Mouse (Mus musculus): ENCODE results near the gene Plk5.
A peak's percentile ranks its signal among the peaks of the same experiment; 100 is the strongest.
"Not testable (repeated sequence)": the region's sequence is repeated elsewhere in the genome, so short reads cannot be mapped to it uniquely, and the experiment has no call there.

Gene Plk5

DNA sequence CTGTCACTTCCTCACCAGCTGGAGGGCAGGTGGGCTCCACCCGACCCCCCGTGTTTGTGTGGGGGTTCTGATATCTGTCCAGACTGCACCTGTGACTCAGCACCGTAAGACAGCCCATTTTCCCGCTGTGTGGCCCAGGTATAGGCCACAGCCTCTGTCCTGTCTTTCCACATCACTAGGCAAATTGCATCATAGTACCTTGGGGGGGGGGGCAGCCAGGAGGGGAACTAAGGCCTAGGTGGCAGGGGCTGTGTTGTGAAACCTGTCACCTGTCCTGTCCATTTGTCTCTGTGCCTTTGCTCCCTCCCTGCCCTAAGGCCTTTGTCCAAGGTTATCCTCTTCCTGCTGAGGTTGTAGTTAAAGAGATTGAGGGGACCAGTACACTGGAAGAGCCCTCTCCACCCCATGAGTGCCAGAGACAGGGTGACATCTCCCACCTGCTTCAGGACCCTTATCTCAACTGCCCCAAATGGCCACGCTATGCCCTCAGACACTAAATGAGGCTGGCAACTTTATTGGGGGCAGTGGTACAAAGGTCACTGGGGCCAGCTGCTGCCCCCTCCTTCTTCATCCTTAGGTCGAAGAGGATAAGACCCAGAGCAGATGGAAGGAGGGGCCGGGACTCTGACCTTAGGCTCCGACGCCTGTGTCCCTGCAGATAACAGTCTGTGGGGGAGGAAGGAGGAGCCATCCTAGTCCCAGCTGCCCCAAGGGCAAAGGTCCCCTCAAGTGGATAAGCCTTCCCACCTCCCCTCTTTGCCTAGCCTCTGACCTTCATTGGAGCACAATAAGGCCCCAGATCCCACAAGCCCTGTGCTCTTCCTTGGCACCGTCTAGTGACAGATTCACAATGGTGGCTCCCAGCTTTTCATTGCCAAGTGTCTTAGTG lies 24.4 kb upstream of the Plk5 start:
- DNase-seq (ENCODE audit: low read depth), result no peak

DNA sequence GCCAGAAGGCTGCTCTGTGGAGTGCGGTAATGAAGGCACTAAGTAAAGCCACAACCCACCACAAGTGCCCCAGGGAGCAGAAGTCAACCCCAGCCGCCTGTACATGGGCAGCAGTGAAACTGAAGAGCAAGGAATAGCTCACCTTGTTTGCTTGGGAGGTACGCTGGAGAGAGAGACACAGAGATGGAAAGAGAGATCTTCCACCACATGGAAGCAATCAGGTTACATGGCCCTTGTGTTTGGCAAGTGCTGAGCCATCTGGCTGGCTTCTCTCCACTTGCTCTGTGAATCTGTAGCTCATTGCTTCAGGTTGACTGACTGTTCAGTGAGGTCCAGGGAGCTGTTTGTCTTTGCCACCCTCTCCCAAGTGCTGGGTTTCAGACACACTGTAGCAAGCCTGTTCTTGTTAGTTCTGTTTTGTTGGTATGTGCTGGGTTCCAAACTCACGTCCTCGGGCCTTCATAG lies 23.7 kb upstream of the Plk5 start:
- no peak for DNase-seq (ENCODE audit: low read depth)

DNA sequence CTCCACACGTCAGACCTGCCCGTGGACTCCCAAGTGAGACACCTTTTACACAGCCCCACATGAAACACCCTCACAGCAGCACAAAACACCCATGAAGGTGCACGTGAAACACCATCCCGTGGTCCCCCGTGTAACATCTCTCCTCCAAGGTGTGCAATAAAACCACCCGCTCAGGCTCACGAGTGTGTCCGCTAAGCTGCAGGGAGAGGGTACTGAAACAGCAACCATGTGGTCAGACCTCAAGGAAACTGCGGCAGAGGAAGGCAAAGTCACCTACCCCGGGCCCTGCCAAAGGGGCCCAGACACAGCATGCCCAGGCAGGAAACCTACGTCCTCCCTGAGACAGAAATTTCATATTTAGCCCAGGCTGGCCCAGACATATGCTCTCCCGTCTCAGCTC lies 20.0 kb upstream of the Plk5 start:
- DNase-seq (ENCODE audit: low read depth), result peak; percentile 46

DNA sequence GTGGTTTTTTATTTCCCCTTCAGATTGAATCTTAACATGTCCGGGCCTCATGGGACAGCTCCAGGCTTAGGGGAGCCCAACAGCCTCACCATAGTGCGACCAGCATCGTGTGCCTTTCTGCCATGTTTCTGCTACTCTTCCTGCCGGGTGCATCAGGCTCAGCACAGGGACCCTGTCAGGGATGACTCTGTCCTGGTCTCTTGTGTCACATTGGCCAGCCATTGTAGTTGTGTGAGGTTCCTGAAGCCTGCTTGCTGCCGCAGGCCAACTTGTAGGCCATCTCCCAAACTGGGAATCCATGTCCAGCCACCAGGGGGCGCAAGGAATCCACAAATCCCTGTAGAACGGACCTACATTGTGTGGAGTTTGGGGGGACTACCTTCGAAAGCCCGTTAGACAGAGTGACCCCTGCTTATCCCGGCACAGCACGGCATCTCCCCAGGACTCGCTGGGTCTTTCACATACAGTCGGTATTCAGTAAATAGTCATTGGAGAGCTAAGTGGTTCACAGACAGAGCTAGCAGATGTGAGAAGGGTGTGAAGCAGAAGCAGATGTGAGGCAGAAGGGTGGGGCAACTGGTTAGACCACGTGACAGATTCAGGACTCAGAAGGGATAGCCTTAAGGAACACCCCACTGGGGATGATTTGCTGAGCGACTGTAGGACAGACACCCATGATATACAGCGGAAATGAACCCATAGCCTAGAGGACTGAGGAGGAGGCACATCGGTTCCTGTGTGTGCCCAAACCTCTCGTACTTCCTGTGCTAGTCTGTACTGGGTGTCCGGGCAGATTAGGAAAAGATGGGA lies 16.1 kb upstream of the Plk5 start:
- peak; percentile 91 for DNase-seq (ENCODE audit: low read depth)

DNA sequence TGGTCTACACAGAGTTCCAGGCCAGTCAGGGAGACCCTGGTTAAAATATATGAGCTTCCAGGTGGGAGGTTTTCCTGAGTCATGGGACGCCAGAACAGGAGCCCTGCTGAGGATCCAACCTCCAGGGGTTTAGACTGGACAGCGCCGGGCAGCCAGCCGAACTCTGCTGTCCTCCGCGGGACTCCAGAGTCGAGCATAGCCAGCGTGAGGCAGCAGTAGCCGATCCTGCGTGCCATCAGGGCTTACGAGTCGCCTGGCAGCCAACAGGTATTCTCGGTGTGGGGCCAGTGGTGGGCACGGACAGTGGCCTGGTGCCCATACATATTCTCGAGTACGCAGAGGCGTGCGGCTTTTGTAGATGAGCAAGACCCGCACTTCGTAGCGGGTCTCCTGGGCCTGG lies 15.2 kb upstream of the Plk5 start:
- DNase-seq (ENCODE audit: low read depth), result no peak

DNA sequence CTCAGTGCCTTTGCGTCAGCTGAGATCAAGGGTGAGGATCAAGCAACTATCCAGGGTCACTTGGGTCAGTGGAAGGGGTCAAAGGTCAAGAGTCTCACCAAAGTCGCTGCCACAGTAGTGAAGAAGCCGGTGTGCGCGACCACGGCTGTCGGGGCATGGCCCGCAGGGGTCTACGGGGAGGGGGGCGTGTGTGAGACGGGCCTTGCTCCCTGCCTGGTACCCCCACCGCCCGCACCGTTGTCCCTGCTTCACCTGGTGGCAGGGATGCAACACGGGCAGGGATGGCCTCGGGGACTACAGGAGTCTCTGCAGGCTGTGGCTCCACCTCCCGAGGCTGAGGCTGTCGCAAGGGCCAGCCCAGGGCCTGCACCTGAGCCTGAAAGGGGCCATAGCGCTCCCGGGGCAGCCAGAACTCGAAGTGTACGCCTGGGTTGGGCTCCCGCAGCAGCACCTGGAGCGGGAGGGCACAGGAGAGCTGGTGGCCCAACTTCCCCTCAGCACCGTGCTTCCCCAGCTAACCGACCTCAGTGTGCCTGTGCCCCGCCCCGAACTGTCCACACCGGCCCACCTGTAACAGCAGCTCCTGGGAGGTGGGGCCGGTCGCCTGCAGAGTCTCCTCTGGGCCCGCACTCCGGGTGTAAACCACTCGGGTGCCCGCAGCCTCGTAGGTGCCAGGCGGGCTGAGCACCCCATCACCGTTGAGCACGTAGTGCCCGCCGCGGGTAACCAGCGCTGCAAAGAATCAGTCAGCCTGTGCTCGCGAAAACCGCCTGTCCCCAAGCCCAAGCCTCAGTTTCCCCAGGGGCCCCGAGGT lies 14.6 kb upstream of the Plk5 start:
- peak; percentile 53 for DNase-seq (ENCODE audit: low read depth)

DNA sequence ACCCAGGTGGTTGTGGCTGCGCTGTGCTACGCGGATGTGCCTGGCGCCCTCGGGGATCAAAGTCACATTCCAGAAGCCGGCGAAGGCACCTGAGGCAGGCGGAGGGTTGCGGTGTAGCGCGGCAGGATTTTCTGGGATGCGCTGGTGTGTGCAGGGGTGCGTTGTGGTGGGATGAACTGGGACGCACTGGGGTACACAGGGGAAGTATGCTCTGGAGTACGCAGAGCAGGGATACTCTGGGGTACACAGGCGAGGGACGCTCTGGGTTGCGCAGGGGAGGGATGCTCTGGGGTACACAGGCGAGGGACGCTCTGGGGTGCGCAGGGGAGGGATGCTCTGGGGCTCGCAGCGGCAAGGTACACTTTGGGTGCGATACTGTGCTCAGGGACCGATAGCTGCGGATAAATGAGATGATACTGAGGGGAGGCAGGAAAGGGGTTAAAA lies 13.9 kb upstream of the Plk5 start:
- no peak for DNase-seq (ENCODE audit: low read depth)

DNA sequence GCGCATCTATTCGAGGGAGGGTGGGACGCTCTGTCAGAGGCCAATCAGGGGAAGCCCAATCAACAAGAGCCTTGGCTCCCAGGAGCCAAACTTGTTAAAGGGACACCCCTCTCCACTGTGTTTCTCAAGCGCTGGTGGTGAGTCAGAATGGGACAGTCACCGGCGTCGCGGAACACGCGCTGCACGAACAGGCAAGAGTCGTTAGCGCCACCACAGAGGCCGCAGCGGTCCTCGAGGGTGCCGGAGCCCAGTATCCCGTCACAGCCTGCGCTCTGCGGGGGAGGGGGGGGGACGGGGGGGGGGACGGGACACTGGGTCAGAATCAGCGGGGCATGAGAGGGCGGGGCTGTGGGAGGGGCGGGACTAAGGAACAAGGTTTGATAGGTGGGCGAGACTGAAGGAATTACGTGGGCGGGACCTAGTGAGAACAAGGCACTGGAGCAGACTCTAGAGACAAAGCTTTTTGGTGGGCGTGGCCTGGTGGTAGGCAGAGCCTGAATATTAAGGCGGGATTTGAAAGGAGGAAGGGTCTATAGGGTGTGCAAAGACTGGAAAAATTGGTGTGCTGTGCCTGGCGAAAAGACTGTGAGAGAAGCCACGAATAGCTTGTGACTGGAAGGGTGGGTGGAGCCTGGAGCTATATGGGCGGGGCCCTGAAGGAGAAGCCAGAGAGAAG lies 13.4 kb upstream of the Plk5 start:
- peak; percentile 88 for DNase-seq (ENCODE audit: low read depth)

DNA sequence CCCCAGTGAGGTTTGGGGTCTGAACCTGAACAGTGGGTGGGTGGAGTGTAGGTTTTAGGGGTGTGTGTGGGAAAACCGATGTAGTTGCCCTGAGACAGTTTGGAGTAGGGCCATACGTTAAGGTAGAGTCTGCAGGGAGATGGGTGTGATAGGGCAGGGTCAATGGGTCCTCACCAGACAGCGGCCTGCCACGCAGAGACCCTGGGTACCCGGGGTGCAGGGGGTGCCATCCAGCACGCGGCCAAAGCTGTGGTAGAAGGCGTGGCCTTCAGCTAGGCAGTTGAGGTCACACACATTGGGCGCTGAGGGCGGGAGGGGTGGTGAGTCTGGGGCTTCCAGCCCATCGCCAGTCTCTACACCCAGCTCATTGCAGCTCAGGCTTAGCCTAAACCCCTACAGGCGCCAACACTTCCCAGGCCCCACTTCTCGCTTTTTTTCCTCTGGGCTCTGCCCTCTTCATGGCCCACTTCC lies 12.8 kb upstream of the Plk5 start:
- DNase-seq (ENCODE audit: low read depth), result no peak

DNA sequence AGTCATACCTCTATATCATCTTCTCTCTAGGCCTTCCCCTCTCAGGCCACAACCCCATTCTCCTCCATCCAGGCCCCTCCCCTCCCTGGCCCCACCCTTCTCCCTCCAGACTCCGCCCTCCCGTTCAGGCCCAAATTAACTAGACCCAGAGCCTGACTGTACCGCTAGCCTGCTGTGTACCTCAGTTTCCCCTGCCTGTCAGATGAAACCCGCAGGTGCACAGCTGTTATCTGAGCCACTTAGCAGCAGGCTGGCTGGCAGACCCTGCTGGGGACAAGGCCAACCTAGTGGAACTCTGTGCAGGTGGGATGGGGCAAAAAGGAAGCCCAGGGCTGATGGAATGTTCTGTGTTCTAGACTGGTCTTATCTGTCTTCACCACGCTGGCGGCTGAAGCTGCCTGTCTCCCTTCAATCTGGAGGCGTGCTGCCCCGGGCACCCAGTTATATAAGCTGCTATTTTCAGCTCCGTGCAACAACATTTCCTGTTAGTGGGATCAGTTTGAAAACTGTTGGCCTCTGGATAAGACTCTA lies 12.1 kb upstream of the Plk5 start:
- peak; percentile 51 for DNase-seq (ENCODE audit: low read depth)

DNA sequence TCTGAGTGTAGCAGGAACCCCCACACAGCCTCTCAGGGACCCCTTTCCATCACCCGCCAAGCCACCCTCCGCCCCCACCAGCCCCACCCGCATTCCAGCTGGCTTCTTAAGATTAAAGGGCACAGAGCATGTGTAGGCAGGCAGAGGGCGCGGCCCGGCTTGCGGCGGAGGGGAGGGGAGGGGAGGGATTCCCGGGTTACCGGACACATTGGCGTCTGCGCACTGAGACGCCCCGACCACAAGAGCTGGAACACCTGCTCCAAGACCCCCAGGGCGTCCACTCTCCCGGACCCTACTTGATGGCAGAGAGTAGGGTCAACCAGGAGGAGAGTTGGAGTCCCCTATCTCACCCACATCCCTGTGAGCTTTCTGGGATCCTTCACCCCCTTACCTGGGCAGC lies 11.1 kb upstream of the Plk5 start:
- peak; percentile 49 for DNase-seq (ENCODE audit: low read depth)

DNA sequence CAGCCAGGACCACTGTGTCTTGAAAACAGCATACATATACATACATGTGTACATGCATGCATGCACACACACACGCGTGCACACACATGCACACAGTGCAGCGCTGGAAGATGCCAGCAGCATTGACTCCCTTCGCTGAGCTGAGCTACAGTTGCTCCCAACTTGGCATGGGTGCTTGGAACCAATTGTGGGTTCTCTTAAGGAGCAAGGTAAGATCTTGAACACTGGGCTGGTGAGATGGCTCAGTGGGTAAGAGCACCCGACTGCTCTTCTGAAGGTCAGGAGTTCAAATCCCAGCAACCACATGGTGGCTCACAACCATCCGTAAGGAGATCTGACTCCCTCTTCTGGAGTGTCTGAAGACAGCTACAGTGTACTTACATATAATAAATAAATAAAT lies 10.3 kb upstream of the Plk5 start:
- not testable (repeated sequence) for DNase-seq (ENCODE audit: low read depth)

DNA sequence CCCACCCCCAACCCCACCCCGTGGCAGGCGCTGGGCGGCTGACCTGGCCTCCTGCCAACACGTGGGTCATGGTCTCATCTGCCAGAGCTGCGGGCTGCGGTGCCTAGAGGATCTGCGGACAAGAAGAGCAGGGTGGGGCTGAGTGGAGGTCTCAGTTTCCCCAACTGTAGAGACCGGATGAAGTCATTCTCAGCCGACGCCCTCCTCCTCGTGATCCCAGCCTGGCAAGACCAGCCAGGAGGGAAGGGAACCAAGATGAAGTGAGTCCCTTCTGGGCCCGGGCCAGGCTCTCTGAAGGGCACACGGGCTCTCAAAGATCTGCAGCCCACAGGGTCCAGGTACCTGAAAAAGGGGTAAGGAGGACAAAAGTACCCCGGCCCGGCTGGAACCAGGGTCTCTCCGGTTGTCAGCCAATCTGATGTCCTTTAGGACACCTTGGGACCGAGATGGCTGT lies 8.7 kb upstream of the Plk5 start:
- no peak for DNase-seq (ENCODE audit: low read depth)

DNA sequence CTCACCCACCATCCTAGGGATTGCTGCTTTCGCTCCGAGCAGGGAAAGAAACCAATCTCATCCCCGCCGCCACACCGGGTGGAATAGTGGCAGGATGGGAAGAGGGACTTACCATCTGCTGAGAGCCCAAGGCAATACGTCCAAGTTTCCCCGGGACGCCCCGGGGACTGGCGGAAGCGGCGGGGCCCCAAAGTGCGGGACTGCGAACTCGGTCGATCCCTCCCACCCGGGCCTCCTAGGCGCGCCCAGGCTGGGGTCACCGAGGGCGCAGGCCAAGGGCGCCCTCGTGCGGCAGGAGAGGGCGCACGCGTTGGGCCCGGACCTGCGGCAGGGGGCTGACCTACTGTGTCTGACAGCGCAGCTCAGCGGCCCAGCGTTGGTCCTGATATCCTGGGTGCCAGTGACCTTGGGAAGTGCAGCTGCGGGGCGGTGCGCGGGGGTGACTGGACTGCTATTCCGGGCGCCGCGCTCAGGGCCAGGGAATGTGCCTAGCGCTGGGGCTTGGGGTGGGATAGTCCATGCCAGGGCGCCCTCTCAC lies 7.9 kb upstream of the Plk5 start, which contains the start of gene Adamtsl5:
TSS of gene Adamtsl5 (minus strand) at position 169 of the 538 bp plus-strand sequence.
- DNase-seq (ENCODE audit: low read depth), result peak; percentile 86

DNA sequence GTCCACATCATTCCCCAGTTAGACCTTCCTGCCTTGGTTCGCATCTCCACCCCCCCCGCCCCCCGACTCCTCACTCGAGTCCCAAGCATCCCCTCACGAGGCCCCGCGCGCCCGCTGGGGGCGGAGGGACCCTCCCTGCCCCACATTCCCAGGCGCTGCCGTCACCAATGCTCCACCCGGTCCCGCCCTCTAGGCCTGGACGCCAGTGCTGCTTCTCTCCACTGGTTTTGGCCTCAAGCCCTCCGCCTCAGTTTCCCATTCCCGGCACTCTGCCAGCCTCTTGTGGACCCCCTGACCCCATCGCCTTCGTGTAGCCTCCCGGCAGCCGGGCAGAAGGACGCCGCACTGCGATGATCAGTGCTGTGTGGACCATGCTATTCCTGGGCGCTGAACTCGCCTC lies 7.3 kb upstream of the Plk5 start:
- DNase-seq (ENCODE audit: low read depth), result no peak

DNA sequence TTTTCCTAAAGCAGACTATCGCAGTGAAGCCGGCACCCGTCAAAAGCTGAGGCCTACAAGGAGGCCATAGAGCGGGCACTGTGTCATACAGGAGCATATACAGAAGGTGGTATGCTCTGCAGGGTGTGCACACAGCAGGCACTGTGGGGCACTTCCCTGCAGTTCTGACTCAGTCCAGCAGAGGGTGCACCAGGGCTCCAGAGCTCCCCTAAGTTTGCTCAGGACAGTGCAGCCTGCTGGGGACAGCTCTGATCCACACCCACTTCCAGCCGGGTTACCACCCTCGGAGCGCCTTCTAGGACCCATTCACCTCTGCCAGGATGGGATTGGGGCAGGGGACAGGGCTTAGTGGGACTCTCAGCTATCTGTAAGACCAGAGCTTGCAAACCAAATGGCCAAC lies 6.0 kb upstream of the Plk5 start:
- DNase-seq (ENCODE audit: low read depth), result peak; percentile 91

DNA sequence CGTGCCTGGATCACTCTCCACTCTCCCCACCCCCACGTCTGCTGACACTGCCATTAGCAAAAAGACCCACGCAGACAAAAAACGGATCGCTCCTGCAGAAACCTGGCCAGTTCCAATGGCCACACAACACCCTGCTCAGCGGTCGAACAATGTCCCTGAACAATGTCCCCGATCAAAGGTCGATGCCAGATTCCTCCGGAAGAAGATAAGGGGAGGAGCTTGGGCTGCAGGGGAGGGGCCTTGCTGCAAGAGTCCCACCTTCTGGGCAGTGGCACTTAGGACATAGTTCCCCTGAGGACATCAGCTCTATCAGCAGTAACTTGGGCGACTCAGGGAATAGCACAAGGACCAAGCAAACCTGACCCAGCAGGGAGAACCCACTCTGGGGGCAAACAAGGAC lies 4.4 kb upstream of the Plk5 start:
- DNase-seq (ENCODE audit: low read depth), result no peak

DNA sequence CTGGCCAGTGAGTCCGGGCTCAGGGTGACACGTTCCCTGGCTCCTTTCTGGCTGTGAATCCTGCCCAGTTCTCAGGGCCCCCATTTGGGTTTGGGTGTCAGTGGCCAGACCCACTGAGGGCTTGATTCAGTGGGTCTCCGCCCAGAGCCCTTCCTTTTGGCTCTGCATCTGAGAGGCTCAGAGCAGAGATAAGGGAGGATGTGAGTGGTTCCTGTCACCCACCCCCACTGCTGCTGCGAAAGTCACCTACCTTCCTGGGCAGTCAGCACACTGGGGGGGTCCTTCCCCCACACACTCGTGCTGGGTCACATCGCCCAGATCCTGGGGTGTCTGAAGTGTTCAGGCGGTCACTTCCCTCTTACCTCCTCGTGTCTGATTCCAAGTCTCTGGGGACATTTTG lies 3.5 kb upstream of the Plk5 start:
- no peak for DNase-seq (ENCODE audit: low read depth)

DNA sequence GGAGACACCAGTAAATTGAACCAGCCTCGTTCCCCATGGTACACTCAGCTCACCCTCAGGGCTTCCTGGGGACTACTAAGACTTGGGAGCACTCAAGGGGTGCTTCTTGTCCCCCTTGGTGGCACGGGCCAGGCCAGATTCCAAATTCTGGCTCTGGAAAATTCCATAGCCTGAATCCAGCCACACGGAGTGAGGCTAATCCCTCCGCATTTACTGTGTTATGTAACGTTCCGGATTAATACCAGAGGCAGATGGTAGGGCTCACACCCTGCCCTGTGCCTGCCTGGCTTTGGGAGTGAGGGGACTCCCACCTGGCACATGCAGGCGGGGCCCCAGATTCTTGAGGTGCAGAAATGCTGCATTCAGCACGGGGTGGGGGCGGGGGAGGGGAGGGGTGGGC lies 828 bp upstream of the Plk5 start:
- no peak for DNase-seq (ENCODE audit: low read depth)

DNA sequence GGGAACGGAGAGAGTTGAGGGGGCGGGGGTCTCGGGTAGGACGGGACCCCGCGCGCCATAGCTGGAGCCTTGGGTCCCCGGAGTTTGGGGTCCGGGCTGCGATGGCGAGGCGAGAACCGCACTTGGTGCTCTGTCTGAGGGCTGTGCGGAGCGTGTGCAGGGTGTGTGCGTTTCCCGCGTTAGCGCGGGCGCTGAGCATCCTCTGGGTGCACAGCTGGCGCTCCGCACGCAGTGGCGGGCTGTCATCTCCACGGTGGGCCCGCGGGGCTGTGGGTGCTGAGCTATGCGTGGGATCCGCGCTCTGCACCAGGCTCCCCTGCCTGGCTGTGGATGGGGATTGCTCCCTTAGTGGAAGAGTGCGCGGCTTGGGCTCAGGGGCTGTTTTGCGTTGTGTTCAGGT lies 478 bp downstream of the Plk5 start:
- no peak for DNase-seq (ENCODE audit: low read depth)

DNA sequence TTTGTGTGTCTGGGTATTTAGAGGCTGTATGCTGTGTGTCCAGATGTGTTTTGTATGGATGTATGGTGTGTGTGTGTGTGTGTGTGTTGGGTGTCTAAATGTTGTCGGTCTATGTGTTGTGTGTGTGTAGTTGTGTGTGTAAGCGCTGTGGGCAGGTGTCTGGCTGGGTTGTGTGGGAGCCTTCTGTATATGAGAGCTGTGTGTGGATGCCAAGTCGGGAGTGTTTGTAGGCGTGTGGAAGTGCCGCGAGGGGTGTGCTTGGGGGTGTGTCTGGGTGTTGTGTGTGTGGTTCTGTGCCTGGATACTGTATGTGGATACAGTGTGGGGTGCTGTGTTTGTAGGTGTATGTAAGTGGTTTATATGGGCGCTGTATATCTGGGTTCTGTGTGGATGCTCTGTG lies 1.1 kb downstream of the Plk5 start:
- DNase-seq (ENCODE audit: low read depth), result no peak
